Mouse (Mus musculus): ENCODE data around the gene Arpp21.

Arpp21 gene

GRCm38 (mm10) chr9:112231935-112232575 is 3.7 kb downstream of the Arpp21 start:
- in situ Hi-C loops (cut with MboI; ENCODE audit: unreplicated experiment in 2 of 2) = no loop called here

DNA sequence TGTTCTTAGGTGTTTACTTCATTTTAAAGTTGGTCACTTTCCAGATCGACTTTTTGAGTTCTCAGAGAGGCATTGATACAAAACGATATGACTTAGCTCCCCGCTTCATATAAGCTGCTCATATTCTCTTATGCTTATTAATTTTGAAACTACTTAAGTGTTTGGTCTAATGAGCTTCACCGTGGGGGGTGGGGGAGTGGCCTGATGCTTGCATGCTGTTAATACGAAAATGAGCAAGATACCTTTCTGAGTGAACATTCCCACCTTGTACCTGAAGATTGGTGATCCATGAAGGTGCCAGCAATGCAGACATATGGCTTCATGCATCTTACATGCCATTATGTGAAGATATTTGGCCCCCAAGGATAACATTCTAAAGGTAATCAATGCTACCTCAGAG is 4.4 kb downstream of the Arpp21 start:
- in situ Hi-C loops (cut with MboI; ENCODE audit: unreplicated experiment in 2 of 2) = no loop called here

- in situ Hi-C loops (cut with MboI; ENCODE audit: unreplicated experiment in 2 of 2) = no loop called here
Observed at GRCm38 (mm10) chr9:112230716-112231361, 4.9 kb downstream of the Arpp21 start.

DNA sequence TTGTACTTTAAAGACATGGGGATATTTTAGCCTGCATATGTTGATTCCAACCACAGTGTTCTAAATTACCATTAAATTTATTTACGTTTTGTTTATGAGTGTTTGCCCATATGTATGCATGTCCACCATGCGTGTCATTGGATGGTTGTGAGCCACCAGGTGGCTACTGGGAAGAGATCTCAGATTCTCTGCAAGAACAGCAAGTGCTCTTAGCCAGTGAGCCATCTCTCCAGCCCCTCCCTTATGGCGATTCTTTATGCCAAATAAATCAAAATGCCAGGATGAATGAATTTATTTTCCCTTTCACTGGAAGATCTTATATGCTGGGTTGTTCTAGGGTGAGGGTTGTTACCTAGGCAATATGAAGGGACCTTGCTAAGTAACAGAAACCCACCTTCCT is 7.3 kb downstream of the Arpp21 start:
- in situ Hi-C loops (cut with MboI; ENCODE audit: unreplicated experiment in 2 of 2) = no loop called here

DNA sequence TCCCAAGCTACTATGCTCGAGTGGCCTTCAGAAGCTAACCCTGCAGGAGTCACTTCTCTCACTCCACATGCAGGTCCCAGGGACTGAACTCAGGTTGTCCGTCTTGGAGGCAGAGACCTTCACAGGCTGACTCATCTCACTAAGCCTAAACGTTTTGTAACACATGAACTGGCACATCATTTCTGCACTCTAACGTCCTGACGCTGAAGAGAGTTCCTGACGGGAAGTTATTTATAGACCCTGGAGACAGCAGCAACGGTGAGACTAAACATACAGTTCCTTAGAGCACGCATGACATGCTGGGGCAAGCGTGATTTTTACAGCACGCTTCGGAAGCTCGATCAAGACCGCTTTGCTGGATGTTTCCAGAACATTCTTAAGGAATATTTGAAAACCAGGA is 8.6 kb downstream of the Arpp21 start:
- in situ Hi-C loops (cut with MboI; ENCODE audit: unreplicated experiment in 2 of 2) = no loop called here

GRCm38 (mm10) chr9:112226511-112226910 is 9.2 kb downstream of the Arpp21 start:
- in situ Hi-C loops (cut with MboI; ENCODE audit: unreplicated experiment in 2 of 2) = no loop called here

DNA sequence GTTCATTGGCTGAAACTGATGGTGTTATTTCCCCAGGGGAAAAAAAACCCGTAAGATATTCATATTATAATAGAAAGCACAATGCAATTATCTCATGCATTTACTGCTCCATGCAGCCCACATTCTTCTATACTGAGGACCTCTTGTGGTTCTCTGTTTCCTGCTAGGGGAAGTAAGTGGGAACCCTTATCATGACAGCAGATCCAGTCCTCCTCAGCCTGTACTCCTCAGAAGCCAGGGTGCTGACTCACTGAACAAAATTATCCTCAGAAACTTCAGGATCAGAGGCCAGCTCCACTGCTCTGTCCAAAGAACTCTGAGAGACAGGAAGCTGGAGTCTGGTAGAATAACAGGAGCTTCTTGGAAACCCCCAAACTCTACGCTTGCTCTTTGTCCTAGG is 10.7 kb downstream of the Arpp21 start:
- in situ Hi-C loops (cut with MboI; ENCODE audit: unreplicated experiment in 2 of 2) = no loop called here

DNA sequence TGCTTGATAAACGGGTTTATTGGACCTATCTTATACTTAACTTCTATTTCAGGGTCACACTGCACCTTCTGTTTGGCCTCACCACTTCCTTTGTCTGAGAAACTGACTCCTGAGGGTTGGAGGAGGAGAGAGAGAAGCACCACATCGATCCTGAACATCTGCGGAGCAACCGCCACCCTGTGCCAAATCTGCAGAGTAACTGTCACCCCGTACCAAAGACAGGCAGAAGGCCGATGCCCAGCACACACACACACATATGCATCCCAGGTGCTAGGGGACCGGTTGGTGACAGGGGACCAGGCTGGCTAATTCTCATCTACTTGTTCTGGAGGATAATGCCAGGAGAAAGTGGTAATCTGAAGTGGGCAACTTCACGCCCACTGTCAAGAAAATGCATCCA is 16.4 kb downstream of the Arpp21 start:
- in situ Hi-C loops (cut with MboI; ENCODE audit: unreplicated experiment in 2 of 2) = loop anchor here in 1 of 2 experiments (5.0 kb wide), 1 partner anchor 117 kb away; no protein-coding TSS in a partner anchor

GRCm38 (mm10) chr9:112218237-112218636 is 17.5 kb downstream of the Arpp21 start:
- in situ Hi-C loops (cut with MboI; ENCODE audit: unreplicated experiment in 2 of 2) = loop anchor here in 1 of 2 experiments (5.0 kb wide), 1 partner anchor 116 kb away; no protein-coding TSS in a partner anchor

DNA sequence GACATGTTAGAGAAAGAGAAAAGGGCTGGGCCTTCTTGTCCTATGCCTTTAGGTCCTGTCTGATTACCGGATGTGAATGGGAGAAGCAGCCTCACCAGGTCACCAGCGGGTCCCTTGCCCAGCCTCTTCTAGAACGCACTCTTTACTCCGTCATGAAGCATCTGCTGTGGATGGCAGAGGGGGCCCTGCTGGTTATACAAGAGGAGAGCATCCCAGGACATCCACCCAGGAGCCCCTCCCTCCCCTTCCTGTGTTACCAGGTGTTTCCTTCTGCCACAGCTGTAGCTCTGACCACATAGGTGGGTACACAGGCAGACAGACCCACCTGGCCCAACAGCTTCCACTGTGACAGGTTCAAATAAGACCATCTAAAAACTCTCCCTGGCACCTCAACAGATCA is 18.6 kb downstream of the Arpp21 start:
- in situ Hi-C loops (cut with MboI; ENCODE audit: unreplicated experiment in 2 of 2) = loop anchor here in 1 of 2 experiments (5.0 kb wide), 1 partner anchor 115 kb away; no protein-coding TSS in a partner anchor

DNA sequence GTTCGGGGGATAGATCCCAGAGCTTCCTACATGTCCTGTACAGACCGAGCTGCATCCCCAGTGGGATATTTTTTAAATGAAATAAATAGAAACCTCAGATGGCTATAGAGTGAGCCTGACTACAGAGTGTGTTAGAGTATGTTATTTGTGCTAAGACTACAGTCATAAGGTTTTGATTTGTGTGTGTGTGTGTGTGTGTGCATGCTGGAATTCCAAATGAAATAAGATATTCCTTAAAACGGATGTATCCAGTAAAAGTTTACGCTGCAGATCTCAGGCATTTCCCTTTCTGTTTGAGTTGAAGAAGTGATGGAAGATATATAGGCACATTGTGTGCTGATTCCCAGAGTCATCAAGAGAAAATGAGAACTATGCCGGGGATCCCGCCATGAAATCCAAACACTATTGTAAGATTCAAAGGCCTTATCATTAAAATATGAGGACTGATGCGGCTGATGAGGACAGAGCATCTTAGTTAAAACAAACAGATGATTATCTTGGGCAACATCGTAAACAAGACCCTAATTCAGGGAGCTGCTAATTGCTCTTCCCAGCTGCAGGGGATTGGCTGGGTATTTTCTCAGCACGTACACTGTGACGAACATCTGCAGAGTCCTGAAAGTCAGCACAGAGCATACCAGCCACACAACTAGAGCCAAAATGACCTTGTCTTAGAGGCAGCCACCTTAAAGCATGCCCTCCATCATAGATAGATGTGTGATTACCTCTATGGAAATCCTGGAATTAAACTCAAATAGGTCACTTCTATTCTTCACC is 20.5 kb downstream of the Arpp21 start:
- in situ Hi-C loops (cut with MboI; ENCODE audit: unreplicated experiment in 2 of 2) = loop anchor here in 1 of 2 experiments (5.0 kb wide), 1 partner anchor 113 kb away; no protein-coding TSS in a partner anchor

GRCm38 (mm10) chr9:112213411-112214255 is 22.1 kb downstream of the Arpp21 start:
- in situ Hi-C loops (cut with MboI; ENCODE audit: unreplicated experiment in 2 of 2) = no loop called here

- in situ Hi-C loops (cut with MboI; ENCODE audit: unreplicated experiment in 2 of 2) = no loop called here
Observed at GRCm38 (mm10) chr9:112209803-112210202, 25.9 kb downstream of the Arpp21 start.

DNA sequence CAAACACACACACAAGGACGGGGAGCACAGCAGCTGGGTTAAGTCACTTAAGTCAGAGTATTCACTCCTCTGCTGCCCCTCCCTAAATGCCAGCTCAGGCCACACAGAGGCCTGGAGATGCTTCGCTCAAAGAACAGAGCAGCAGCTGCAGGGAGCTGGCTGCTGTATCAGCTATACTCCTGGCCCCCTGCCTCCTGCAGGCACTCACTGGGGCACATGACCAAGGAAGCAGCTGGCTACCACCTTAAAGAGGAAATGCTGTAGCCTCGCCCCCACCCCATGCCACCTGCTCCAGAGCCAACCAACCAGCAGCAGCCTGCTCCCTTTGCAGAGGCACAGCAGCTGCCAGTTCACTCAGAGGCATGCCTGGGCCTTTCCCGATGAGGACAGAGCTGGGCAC is 28.0 kb downstream of the Arpp21 start:
- in situ Hi-C loops (cut with MboI; ENCODE audit: unreplicated experiment in 2 of 2) = no loop called here

GRCm38 (mm10) chr9:112198296-112198695 is 37.4 kb downstream of the Arpp21 start:
- in situ Hi-C loops (cut with MboI; ENCODE audit: unreplicated experiment in 2 of 2) = no loop called here

DNA sequence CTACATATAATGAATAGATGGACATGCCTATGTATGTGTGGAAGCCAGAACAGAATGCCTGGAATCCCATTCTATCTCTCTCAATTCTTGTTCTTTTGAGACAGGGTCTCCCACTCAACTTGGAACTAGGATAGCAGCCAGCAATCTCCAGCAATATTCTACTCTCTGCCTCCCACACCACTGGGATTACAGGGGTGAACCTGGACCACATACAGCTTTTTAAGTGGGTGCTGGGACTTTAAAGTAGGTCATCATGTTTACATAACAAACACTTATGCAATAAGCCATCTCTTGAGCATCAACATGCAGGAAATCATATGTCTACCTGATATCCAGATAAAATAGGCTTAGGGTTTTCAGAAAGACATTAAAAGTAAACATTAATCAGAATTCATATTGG is 41.7 kb downstream of the Arpp21 start:
- in situ Hi-C loops (cut with MboI; ENCODE audit: unreplicated experiment in 2 of 2) = no loop called here

- in situ Hi-C loops (cut with MboI; ENCODE audit: unreplicated experiment in 2 of 2) = no loop called here
Observed at GRCm38 (mm10) chr9:112189394-112189793, 46.3 kb downstream of the Arpp21 start.

DNA sequence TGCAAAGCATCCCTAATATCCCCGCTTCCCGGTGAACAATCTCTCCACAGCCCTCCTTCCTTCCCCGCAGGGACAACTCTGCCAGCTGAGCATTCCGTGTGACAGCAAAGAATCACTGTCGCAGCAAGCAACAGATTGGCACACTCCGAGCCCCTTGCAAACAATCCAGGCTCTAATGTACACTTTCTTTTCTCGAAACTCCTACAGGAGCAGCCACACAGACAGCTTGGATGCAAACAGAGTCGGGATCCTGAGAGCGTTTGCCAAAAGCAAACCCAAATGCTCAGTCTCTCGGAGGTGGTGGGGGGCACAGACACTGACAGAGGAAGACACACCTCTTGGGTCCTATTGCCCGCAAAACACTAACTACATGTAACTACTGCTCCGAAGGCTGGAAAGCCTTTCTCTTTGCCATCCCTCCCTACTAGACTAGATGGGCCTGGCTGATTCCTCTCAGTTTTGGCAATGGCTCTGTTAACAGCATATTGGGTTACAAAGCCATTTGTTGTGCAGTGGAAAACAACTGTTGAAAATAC is 47.3 kb downstream of the Arpp21 start:
- in situ Hi-C loops (cut with MboI; ENCODE audit: unreplicated experiment in 2 of 2) = no loop called here

DNA sequence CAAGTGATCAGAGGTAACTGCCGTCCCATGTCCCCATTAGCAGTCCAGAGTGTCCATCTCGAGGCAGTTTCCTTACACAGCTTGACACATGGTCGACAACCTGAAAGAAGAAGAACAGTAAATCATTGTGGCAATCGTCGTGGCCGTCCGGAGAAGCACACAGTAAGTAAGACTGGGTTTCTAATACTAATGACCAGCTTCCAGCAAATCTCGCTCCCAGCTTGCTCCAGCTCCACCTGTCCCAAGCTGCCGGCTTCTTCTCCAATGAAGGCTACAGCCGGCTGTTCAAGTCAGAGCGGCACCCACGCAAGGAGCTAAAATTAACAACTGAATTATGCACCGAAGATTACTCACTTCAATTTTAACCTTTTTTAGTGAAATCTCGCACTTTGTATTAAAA is 48.1 kb downstream of the Arpp21 start:
- in situ Hi-C loops (cut with MboI; ENCODE audit: unreplicated experiment in 2 of 2) = no loop called here

Measured in v-Abl transformed pro-B cells (cell line).